Mouse (Mus musculus): ENCODE measurements around the gene Sdr39u1. TPM values are rescaled to one million over a fixed set of nuclear protein-coding genes. Genes with fewer than 3 reads are reported as not detected.

Sdr39u1 gene
- polyA plus RNA-seq, 2 experiments = 80.2 to 81.0 TPM

DNA sequence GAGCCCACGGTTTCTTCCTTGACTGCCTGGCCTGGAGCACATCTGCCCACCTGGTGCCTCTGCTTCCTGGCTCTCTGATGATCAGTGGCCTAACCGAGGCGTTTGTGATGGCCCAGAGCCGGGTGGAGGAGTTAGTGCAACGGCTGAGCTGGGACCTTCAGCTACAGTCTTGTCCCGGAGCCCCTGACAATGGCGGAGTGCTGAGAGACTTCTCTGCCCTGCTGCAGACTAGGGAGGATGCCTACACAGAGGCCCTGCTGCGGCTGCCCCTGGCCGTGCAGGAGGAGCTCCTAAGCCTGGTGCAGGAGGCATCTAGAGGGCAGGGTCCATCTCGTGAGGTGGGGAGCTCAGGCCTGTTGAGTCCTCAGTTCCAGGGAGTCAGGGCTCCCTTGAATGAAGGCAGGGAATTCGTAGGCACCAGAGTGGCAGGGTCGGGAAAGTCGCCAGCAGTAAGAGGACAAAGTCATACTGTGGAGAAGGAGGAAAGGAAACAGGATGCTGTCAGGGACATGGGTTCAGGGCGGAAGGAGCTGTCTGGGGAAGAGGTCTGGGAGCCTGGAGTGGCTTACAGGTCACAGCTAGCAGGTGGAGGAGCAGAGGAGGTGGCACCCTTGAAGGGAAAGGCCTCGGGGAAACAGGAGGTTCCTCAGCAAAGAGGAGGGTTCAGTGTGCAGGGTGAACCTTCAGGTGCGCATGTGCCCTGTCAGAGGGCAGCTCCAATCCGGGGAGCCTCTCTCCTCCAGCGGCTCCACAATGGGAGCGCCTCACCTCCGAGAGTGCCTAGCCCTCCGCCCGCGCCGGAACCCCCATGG is 13.3 kb downstream of the Sdr39u1 start:
- Histone ChIP-seq H3K27me3 (ENCODE audit: control insufficient read depth, insufficient read depth, low read length) (no peaks in the 10 kb centered on the region), H3K27ac (replicated peaks; ENCODE audit: low read depth, low read length) (no peak overlapping the region), H3K4me3 (replicated peaks; ENCODE audit: low read length) (0 out of 2 replicates have a peak overlapping the region, but pooled peaks have one; percentile 85), H3K9ac (ENCODE audit: low read depth, low read length, severe bottlenecking) (peak overlapping the region; percentile 21; the same call in 1 of the 2 replicates), H3K9me3 (ENCODE audit: control insufficient read depth, low read length) (no peaks in the 10 kb centered on the region), H3K4me1 (ENCODE audit: control insufficient read depth, insufficient read depth, low read length) (peaks cover 15% of the 10 kb centered on the region), H3K4me2 (replicated peaks; ENCODE audit: low read depth, low read length, severe bottlenecking) (peak overlapping the region; percentile 71; the same call in 1 of the 2 replicates), H3K36me3 (ENCODE audit: control insufficient read depth, insufficient read depth, low read length) (peaks cover 55% of the 10 kb centered on the region)
- 87% methylated on average over 23 of the region's 24 CpGs for WGBS
- ATAC-seq (ENCODE audit: low FRiP score, low read depth) (no peak), DNase-seq (ENCODE audit: low spot score) (no peak)
- no peak for TF ChIP-seq POLR2A (IDR thresholded peaks at IDR 0.05; ENCODE audit: borderline replicate concordance, extremely low read depth, insufficient read depth, insufficient read length)

DNA sequence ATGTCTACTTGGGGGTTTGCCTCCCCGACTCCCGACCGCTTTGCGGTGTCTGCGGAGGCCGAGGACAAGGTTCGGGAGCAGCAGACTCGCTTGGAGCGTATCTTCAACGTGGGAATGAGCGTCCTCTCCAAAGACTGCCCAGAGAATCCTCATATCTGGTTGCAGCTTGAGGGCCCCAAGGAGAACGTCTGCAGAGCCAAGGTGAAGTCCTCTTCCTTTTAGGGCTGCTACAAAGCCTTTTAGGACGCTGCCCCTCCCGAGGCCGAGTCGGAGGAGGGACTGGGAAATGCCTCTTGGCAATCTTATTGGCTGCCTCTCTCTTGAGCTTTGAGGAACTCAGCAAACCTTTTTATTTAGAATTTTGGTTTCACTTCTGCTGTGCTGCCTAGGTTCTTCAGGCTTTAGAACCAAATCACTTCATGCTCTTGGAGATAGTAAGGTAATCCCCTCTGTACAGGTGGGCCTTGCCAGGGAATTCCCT is 14.3 kb downstream of the Sdr39u1 start:
- WGBS = 7% methylated on average over 16 of the region's 16 CpGs
- Histone ChIP-seq H3K27me3 (ENCODE audit: control insufficient read depth, insufficient read depth, low read length) (no peaks in the 10 kb centered on the region), H3K4me1 (ENCODE audit: control insufficient read depth, insufficient read depth, low read length) (peaks cover 15% of the 10 kb centered on the region), H3K4me3 (replicated peaks; ENCODE audit: low read length) (peak overlapping the region; percentile 85), H3K9ac (ENCODE audit: low read depth, low read length, severe bottlenecking) (peak overlapping the region; percentile 82), H3K36me3 (ENCODE audit: control insufficient read depth, insufficient read depth, low read length) (peaks cover 47% of the 10 kb centered on the region), H3K27ac (replicated peaks; ENCODE audit: low read depth, low read length) (peak overlapping the region; percentile 88; the same call in 1 of the 2 replicates), H3K4me2 (replicated peaks; ENCODE audit: low read depth, low read length, severe bottlenecking) (peak overlapping the region; percentile 71), H3K9me3 (ENCODE audit: control insufficient read depth, low read length) (no peaks in the 10 kb centered on the region)
- no peak for ATAC-seq (ENCODE audit: low FRiP score, low read depth)
- peak; percentile 52 for DNase-seq (ENCODE audit: low spot score)
- no peak for TF ChIP-seq POLR2A (IDR thresholded peaks at IDR 0.05; ENCODE audit: borderline replicate concordance, extremely low read depth, insufficient read depth, insufficient read length)

DNA sequence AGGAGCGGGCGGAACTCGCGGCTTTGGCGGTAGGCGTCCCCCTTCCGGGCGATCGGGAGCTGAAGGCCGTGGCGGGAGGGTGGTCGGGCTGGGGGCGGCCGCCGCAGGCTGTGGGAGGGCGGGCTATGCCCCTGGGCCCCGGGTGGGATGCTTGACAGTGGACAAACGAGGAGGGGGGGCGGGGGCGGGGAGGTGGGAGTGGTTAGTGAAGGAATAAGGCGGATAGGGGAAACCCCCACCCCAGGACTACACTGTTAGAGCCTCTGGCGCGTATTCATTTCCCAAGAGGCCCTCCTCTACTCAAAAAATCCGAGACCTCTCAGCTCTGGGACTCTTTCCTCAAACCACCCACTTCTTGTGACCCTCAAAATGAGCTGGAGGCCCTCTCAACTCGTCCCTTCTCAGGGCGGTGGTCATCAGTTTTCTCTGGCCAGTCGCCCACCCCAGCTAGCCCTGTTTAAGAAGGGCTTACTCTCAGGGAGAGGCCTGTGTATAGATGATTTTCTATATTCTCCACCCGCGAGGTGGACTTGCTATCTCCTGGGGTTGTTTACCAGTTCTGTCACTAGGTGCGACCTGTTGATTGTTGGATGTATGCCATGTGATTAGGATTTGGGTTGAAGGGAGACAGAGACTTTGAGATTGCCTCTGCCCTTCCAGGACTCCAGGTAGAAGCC is 14.8 kb downstream of the Sdr39u1 start:
- peaks cover 15% of the 10 kb centered on the region for H3K4me1 ChIP-seq (ENCODE audit: control insufficient read depth, insufficient read depth, low read length)
- ATAC-seq (ENCODE audit: low FRiP score, low read depth) (peak; percentile 69), DNase-seq (ENCODE audit: low spot score) (peak; percentile 60)
- peak overlapping the region; percentile 88 for H3K27ac ChIP-seq (replicated peaks; ENCODE audit: low read depth, low read length)
- H3K4me2 ChIP-seq (replicated peaks; ENCODE audit: low read depth, low read length, severe bottlenecking) = peak overlapping the region; percentile 71
- peak overlapping the region; percentile 85 for H3K4me3 ChIP-seq (replicated peaks; ENCODE audit: low read length)
- H3K36me3 ChIP-seq (ENCODE audit: control insufficient read depth, insufficient read depth, low read length) = peaks cover 42% of the 10 kb centered on the region
- TF ChIP-seq POLR2A (IDR thresholded peaks at IDR 0.05; ENCODE audit: borderline replicate concordance, extremely low read depth, insufficient read depth, insufficient read length) = no peak
- no peaks in the 10 kb centered on the region for H3K9me3 ChIP-seq (ENCODE audit: control insufficient read depth, low read length)
- H3K9ac ChIP-seq (ENCODE audit: low read depth, low read length, severe bottlenecking) = peak overlapping the region; percentile 82
- no peaks in the 10 kb centered on the region for H3K27me3 ChIP-seq (ENCODE audit: control insufficient read depth, insufficient read depth, low read length)
- under 1% methylated on average over 11 of the region's 30 CpGs for WGBS

- peak within 1 kb of the TSS; percentile 88 for H3K27ac ChIP-seq (replicated peaks; ENCODE audit: low read depth, low read length)
- H3K4me2 ChIP-seq (replicated peaks; ENCODE audit: low read depth, low read length, severe bottlenecking) = peak within 1 kb of the TSS; percentile 71
- peak; percentile 63; the same call in 1 of the 2 replicates for TF ChIP-seq POLR2A (IDR thresholded peaks at IDR 0.05; ENCODE audit: borderline replicate concordance, extremely low read depth, insufficient read depth, insufficient read length)
- peak within 1 kb of the TSS; percentile 82 for H3K9ac ChIP-seq (ENCODE audit: low read depth, low read length, severe bottlenecking)
- WGBS = 6% methylated on average over 25 of the region's 30 CpGs
- no peaks in the 10 kb centered on the region for H3K9me3 ChIP-seq (ENCODE audit: control insufficient read depth, low read length)
- H3K36me3 ChIP-seq (ENCODE audit: control insufficient read depth, insufficient read depth, low read length) = peaks cover 36% of the 10 kb centered on the region
- DNase-seq (ENCODE audit: low spot score) (peak; percentile 87), ATAC-seq (ENCODE audit: low FRiP score, low read depth) (peak; percentile 96)
- peaks cover 15% of the 10 kb centered on the region for H3K4me1 ChIP-seq (ENCODE audit: control insufficient read depth, insufficient read depth, low read length)
- peak within 1 kb of the TSS; percentile 85 for H3K4me3 ChIP-seq (replicated peaks; ENCODE audit: low read length)
- H3K27me3 ChIP-seq (ENCODE audit: control insufficient read depth, insufficient read depth, low read length) = no peaks in the 10 kb centered on the region
Measured at GRCm38 (mm10) chr14:55884713-55885113, 15.4 kb downstream of the Sdr39u1 start, which contains the start of gene Khnyn. TSS of gene Khnyn (plus strand) at chr14:55884947.

GRCm38 (mm10) chr14:55884166-55884565 is 15.9 kb downstream of the Sdr39u1 start, which contains the start of gene Cbln3:
TSS of gene Cbln3 (minus strand) at chr14:55884392.
- DNase-seq (ENCODE audit: low spot score) (no peak), ATAC-seq (ENCODE audit: low FRiP score, low read depth) (0 out of 2 replicates have a peak, but pooled peaks have one; percentile 1)
- H3K4me3 ChIP-seq (replicated peaks; ENCODE audit: low read length) = peak within 1 kb of the TSS; percentile 85
- H3K9me3 ChIP-seq (ENCODE audit: control insufficient read depth, low read length) = no peaks in the 10 kb centered on the region
- H3K27me3 ChIP-seq (ENCODE audit: control insufficient read depth, insufficient read depth, low read length) = no peaks in the 10 kb centered on the region
- no peak for TF ChIP-seq POLR2A (IDR thresholded peaks at IDR 0.05; ENCODE audit: borderline replicate concordance, extremely low read depth, insufficient read depth, insufficient read length)
- peak within 1 kb of the TSS; percentile 88 for H3K27ac ChIP-seq (replicated peaks; ENCODE audit: low read depth, low read length)
- H3K36me3 ChIP-seq (ENCODE audit: control insufficient read depth, insufficient read depth, low read length) = peaks cover 31% of the 10 kb centered on the region
- peak within 1 kb of the TSS; percentile 71 for H3K4me2 ChIP-seq (replicated peaks; ENCODE audit: low read depth, low read length, severe bottlenecking)
- peak within 1 kb of the TSS; percentile 82 for H3K9ac ChIP-seq (ENCODE audit: low read depth, low read length, severe bottlenecking)
- WGBS = 48% methylated on average over 4 of the region's 4 CpGs
- H3K4me1 ChIP-seq (ENCODE audit: control insufficient read depth, insufficient read depth, low read length) = peaks cover 15% of the 10 kb centered on the region
